Mouse (Mus musculus) brain, embryonic 14.5 days (tissue): Measurements from ENCODE around the gene Pqbp1.

ENCODE experiments used
- CTCF ChIP-seq: fragments of 200-500 bp; IDR thresholded peaks from 2 replicates; pipeline ENCODE4 v1.5.1; 2012; ENCODE audit warnings: inconsistent platforms, mild to moderate bottlenecking, moderate library complexity, borderline replicate concordance; ENCODE audit not compliant: insufficient read depth, insufficient read length; ENCODE audit errors: extremely low read depth
- POLR2A ChIP-seq: fragments of 200-500 bp; IDR thresholded peaks from 2 replicates; pipeline ENCODE4 v1.6.1; 2012; ENCODE audit warnings: mild to moderate bottlenecking, inconsistent platforms, borderline replicate concordance; ENCODE audit not compliant: poor library complexity, insufficient read depth, insufficient read length, severe bottlenecking; ENCODE audit errors: extremely low read depth

DNA sequence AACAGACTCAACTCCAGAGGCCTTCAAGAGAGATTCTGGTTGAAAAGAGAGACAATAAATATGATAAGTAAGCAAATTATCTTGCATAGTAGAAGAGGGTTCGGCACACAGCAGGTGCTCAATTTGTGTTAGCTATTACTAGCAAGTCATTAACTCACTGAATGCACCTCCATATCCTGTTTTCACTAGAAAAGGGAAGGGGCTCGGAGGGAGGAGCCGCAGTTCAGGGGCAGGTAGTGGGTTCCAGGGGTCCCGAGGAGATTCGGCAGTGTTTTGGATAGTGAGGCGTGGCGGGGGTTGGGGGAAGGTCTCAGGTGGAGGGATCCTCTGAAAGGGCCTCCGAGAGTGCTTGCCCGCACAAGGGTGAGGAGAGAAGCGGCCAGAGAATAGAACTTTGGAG lies 28.0 kb upstream of the Pqbp1 start:
- no peak for TF ChIP-seq CTCF
- no peak for TF ChIP-seq POLR2A
